Mouse (Mus musculus): Measurements from ENCODE around the gene Clip4. TPM values are rescaled to one million over a fixed set of nuclear protein-coding genes. Genes with fewer than 3 reads are reported as not detected.

Gene Clip4
- polyA plus RNA-seq, 1 experiment from 2014 or later, result 15.3 TPM

GRCm38 (mm10) chr17:71816136-71816864, 48.0 kb downstream of the Clip4 start:
- Histone ChIP-seq H3K27me3 (replicated peaks; ENCODE audit: control insufficient read depth, insufficient read depth, low read length) (no peaks in the 10 kb centered on the region), H3K27ac (ENCODE audit: low read depth, low read length) (0 out of 2 replicates have a peak overlapping the region, but pooled peaks have one; percentile 2), H3K4me1 (ENCODE audit: control insufficient read depth, insufficient read depth, low read depth, low read length) (no peaks in the 10 kb centered on the region), H3K4me2 (ENCODE audit: low read length) (no peak overlapping the region), H3K9me3 (ENCODE audit: control insufficient read depth, low read length) (no peaks in the 10 kb centered on the region), H3K4me3 (ENCODE audit: low read length) (no peak overlapping the region), H3K36me3 (ENCODE audit: control insufficient read depth, insufficient read depth, low read length) (peaks cover 9% of the 10 kb centered on the region; the same call in 1 of the 2 replicates), H3K9ac (ENCODE audit: low read depth, low read length) (no peak overlapping the region)
- peak; percentile 81; the same call in 1 of the 2 replicates for ATAC-seq
- 69% methylated on average over 8 of the region's 8 CpGs for WGBS

- Histone ChIP-seq H3K4me2 (ENCODE audit: low read length) (no peak overlapping the region), H3K4me1 (ENCODE audit: control insufficient read depth, insufficient read depth, low read depth, low read length) (no peaks in the 10 kb centered on the region), H3K27ac (ENCODE audit: low read depth, low read length) (no peak overlapping the region), H3K9me3 (ENCODE audit: control insufficient read depth, low read length) (no peaks in the 10 kb centered on the region), H3K4me3 (ENCODE audit: low read length) (no peak overlapping the region), H3K36me3 (ENCODE audit: control insufficient read depth, insufficient read depth, low read length) (peaks cover 17% of the 10 kb centered on the region), H3K9ac (ENCODE audit: low read depth, low read length) (no peak overlapping the region), H3K27me3 (replicated peaks; ENCODE audit: control insufficient read depth, insufficient read depth, low read length) (no peaks in the 10 kb centered on the region)
- no peak for ATAC-seq
- 83% methylated on average over 8 of the region's 8 CpGs for WGBS
These were observed 55.5 kb downstream of the Clip4 start for GRCm38 (mm10) chr17:71823622-71824306.

GRCm38 (mm10) chr17:71826603-71827002, 58.3 kb downstream of the Clip4 start:
- H3K9ac ChIP-seq (ENCODE audit: low read depth, low read length), result no peak overlapping the region
- H3K4me3 ChIP-seq (ENCODE audit: low read length), result no peak overlapping the region
- no peak overlapping the region for H3K27ac ChIP-seq (ENCODE audit: low read depth, low read length)
- no peaks in the 10 kb centered on the region for H3K9me3 ChIP-seq (ENCODE audit: control insufficient read depth, low read length)
- no peaks in the 10 kb centered on the region for H3K27me3 ChIP-seq (replicated peaks; ENCODE audit: control insufficient read depth, insufficient read depth, low read length)
- 82% methylated on average over 3 of the region's 3 CpGs for WGBS
- peaks cover 17% of the 10 kb centered on the region for H3K36me3 ChIP-seq (ENCODE audit: control insufficient read depth, insufficient read depth, low read length)
- no peaks in the 10 kb centered on the region for H3K4me1 ChIP-seq (ENCODE audit: control insufficient read depth, insufficient read depth, low read depth, low read length)
- no peak for ATAC-seq
- H3K4me2 ChIP-seq (ENCODE audit: low read length), result no peak overlapping the region

GRCm38 (mm10) chr17:71827627-71828026, 59.4 kb downstream of the Clip4 start:
- H3K9ac ChIP-seq (ENCODE audit: low read depth, low read length), result no peak overlapping the region
- H3K27ac ChIP-seq (ENCODE audit: low read depth, low read length), result no peak overlapping the region
- peaks cover 15% of the 10 kb centered on the region for H3K36me3 ChIP-seq (ENCODE audit: control insufficient read depth, insufficient read depth, low read length)
- H3K4me3 ChIP-seq (ENCODE audit: low read length), result no peak overlapping the region
- no peak for ATAC-seq
- H3K9me3 ChIP-seq (ENCODE audit: control insufficient read depth, low read length), result no peaks in the 10 kb centered on the region
- H3K27me3 ChIP-seq (replicated peaks; ENCODE audit: control insufficient read depth, insufficient read depth, low read length), result no peaks in the 10 kb centered on the region
- H3K4me2 ChIP-seq (ENCODE audit: low read length), result no peak overlapping the region
- 62% methylated on average over 8 of the region's 8 CpGs for WGBS
- no peaks in the 10 kb centered on the region for H3K4me1 ChIP-seq (ENCODE audit: control insufficient read depth, insufficient read depth, low read depth, low read length)

GRCm38 (mm10) chr17:71828647-71829414, 60.6 kb downstream of the Clip4 start:
- Histone ChIP-seq H3K9ac (ENCODE audit: low read depth, low read length) (no peak overlapping the region), H3K27me3 (replicated peaks; ENCODE audit: control insufficient read depth, insufficient read depth, low read length) (no peaks in the 10 kb centered on the region), H3K4me2 (ENCODE audit: low read length) (no peak overlapping the region), H3K4me1 (ENCODE audit: control insufficient read depth, insufficient read depth, low read depth, low read length) (no peaks in the 10 kb centered on the region), H3K36me3 (ENCODE audit: control insufficient read depth, insufficient read depth, low read length) (peaks cover 15% of the 10 kb centered on the region), H3K27ac (ENCODE audit: low read depth, low read length) (no peak overlapping the region), H3K4me3 (ENCODE audit: low read length) (no peak overlapping the region), H3K9me3 (ENCODE audit: control insufficient read depth, low read length) (no peaks in the 10 kb centered on the region)
- WGBS, result 72% methylated on average over 12 of the region's 12 CpGs
- ATAC-seq, result no peak

- no peaks in the 10 kb centered on the region for H3K27me3 ChIP-seq (replicated peaks; ENCODE audit: control insufficient read depth, insufficient read depth, low read length)
- WGBS, result 92% methylated on average over 3 of the region's 3 CpGs
- ATAC-seq, result 0 out of 2 replicates have a peak, but pooled peaks have one; percentile 58
These were observed 63.7 kb downstream of the Clip4 start for GRCm38 (mm10) chr17:71831960-71832359.

GRCm38 (mm10) chr17:71862184-71862583, 93.9 kb downstream of the Clip4 start:
- Histone ChIP-seq H3K27ac (ENCODE audit: low read depth, low read length) (no peak overlapping the region), H3K36me3 (ENCODE audit: control insufficient read depth, insufficient read depth, low read length) (peaks cover 8% of the 10 kb centered on the region; the same call in 1 of the 2 replicates), H3K4me3 (ENCODE audit: low read length) (no peak overlapping the region), H3K9me3 (ENCODE audit: control insufficient read depth, low read length) (no peaks in the 10 kb centered on the region), H3K27me3 (replicated peaks; ENCODE audit: control insufficient read depth, insufficient read depth, low read length) (no peaks in the 10 kb centered on the region), H3K9ac (ENCODE audit: low read depth, low read length) (no peak overlapping the region), H3K4me2 (ENCODE audit: low read length) (no peak overlapping the region), H3K4me1 (ENCODE audit: control insufficient read depth, insufficient read depth, low read depth, low read length) (no peaks in the 10 kb centered on the region)
- 85% methylated on average over 3 of the region's 3 CpGs for WGBS
- peak; percentile 68; the same call in 1 of the 2 replicates for ATAC-seq

More at GRCm38 (mm10) chr17:71831960-71832359, 63.7 kb downstream of the Clip4 start:
- Histone ChIP-seq H3K9ac (ENCODE audit: low read depth, low read length) (no peak overlapping the region), H3K4me1 (ENCODE audit: control insufficient read depth, insufficient read depth, low read depth, low read length) (no peaks in the 10 kb centered on the region), H3K4me2 (ENCODE audit: low read length) (no peak overlapping the region), H3K27ac (ENCODE audit: low read depth, low read length) (no peak overlapping the region), H3K36me3 (ENCODE audit: control insufficient read depth, insufficient read depth, low read length) (peaks cover 11% of the 10 kb centered on the region), H3K4me3 (ENCODE audit: low read length) (no peak overlapping the region), H3K9me3 (ENCODE audit: control insufficient read depth, low read length) (no peaks in the 10 kb centered on the region)

- H3K36me3 ChIP-seq (ENCODE audit: control insufficient read depth, insufficient read depth, low read length), result peaks cover 8% of the 10 kb centered on the region; the same call in 1 of the 2 replicates
- no peaks in the 10 kb centered on the region for H3K4me1 ChIP-seq (ENCODE audit: control insufficient read depth, insufficient read depth, low read depth, low read length)
- no peaks in the 10 kb centered on the region for H3K27me3 ChIP-seq (replicated peaks; ENCODE audit: control insufficient read depth, insufficient read depth, low read length)
- no peaks in the 10 kb centered on the region for H3K9me3 ChIP-seq (ENCODE audit: control insufficient read depth, low read length)
- no peak overlapping the region for H3K4me3 ChIP-seq (ENCODE audit: low read length)
- H3K27ac ChIP-seq (ENCODE audit: low read depth, low read length), result no peak overlapping the region
- no peak overlapping the region for H3K4me2 ChIP-seq (ENCODE audit: low read length)
- no peak for ATAC-seq
- H3K9ac ChIP-seq (ENCODE audit: low read depth, low read length), result no peak overlapping the region
- WGBS, result 91% methylated on average over 4 of the region's 4 CpGs
These were observed 94.6 kb downstream of the Clip4 start for GRCm38 (mm10) chr17:71862895-71863294.

- 89% methylated on average over 8 of the region's 8 CpGs for WGBS
- Histone ChIP-seq H3K9me3 (ENCODE audit: control insufficient read depth, low read length) (no peaks in the 10 kb centered on the region), H3K4me2 (ENCODE audit: low read length) (no peak overlapping the region), H3K36me3 (ENCODE audit: control insufficient read depth, insufficient read depth, low read length) (peaks cover 6% of the 10 kb centered on the region; the same call in 1 of the 2 replicates), H3K4me1 (ENCODE audit: control insufficient read depth, insufficient read depth, low read depth, low read length) (no peaks in the 10 kb centered on the region), H3K27me3 (replicated peaks; ENCODE audit: control insufficient read depth, insufficient read depth, low read length) (no peaks in the 10 kb centered on the region), H3K9ac (ENCODE audit: low read depth, low read length) (no peak overlapping the region), H3K4me3 (ENCODE audit: low read length) (no peak overlapping the region), H3K27ac (ENCODE audit: low read depth, low read length) (no peak overlapping the region)
- ATAC-seq, result no peak
These were observed 95.8 kb downstream of the Clip4 start for GRCm38 (mm10) chr17:71864039-71864438.

Measured in hindbrain, embryonic 16.5 days (tissue).